Mouse (Mus musculus): ENCODE measurements around the gene Dusp23. TPM values are rescaled to one million over a fixed set of nuclear protein-coding genes. Genes with fewer than 3 reads are reported as not detected.

Dusp23 gene
- polyA plus RNA-seq (2015; fragmentation: Nextera tagmentation; extraction: Ambion mirVana): 5.3 and 5.7 TPM in 2 replicates

DNA sequence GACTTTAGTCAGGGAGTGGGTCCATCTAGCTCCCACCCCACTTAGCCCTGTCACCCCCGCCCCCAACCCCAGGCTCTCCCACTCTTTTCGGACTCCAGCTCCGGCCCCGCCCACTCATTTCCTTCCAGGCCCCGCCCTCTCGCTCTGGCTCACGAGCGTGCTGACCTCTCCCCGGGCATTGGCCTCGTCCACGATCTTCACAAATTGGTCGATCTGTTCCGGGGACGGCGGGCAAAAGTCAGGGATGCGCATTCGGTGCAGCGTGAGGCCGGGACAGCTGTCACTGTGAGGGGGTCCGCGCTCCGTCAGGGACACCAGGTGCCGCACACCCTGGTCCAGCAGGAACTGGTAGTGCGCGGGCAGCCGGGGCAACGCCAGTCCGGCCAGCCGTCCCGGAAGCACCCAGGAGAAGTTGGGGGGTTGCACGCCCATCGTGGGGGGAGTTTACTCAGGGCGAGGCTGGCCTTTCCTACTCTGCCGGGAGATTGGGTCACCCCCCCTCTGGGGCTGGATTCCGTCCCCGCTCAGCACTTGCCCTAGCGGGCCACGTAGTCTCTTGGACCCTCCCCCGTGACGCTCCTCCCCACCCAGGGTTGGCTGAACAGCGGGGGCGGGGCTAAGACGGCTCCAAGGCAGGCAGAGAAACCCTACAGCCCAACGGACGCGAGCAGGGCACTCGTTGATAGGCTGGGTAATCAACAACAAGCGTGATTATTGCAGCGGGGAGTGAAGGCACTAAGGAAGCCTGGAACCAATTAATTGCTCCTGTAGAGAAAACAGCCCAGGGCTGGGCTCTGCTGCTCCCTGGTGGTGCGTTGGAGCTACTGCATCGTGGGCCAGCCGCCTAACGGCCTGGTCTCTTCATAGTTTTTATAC lies at the start of gene Dusp23:
Gene Dusp23, minus strand, starts transcription at position 512 of the 876 bp plus-strand sequence.
- peak; percentile 95 for ATAC-seq (ENCODE audit: insufficient read depth)
- H3K4me2 ChIP-seq: peak within 1 kb of the TSS; percentile 88
- H3K36me3 ChIP-seq (replicated peaks): no peaks in the 10 kb centered on the region
- peak within 1 kb of the TSS; percentile 56; the same call in 1 of the 2 replicates for H3K9ac ChIP-seq
- H3K27me3 ChIP-seq: no peaks in the 10 kb centered on the region
- no peaks in the 10 kb centered on the region for H3K9me3 ChIP-seq (replicated peaks)
- H3K4me3 ChIP-seq (replicated peaks): peak within 1 kb of the TSS; percentile 66
- WGBS (ENCODE audit: insufficient replicate concordance): under 1% methylated on average over 53 of the region's 53 CpGs
- H3K27ac ChIP-seq (replicated peaks): peak within 1 kb of the TSS; percentile 86
- peaks cover 17% of the 10 kb centered on the region; the same call in 1 of the 2 replicates for H3K4me1 ChIP-seq (replicated peaks)

DNA sequence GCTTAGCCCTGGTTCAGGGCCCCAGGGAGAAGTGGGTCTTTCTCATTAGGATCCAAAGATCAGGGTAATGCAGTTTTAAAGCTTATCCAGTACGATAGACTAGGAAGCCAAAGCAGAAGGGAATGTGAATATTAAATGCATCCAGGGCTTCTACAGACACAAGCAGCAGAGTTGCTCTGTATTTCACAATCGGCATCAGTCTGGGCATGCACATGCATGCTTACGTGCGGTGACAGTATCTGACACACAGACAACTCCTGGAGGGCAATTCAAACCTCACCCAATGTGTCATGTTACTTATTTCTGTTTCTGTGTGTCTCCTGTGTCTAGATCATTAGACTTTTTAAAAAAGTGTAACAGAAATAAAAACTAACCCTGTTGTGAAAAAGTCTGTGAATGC lies 48.0 kb upstream of the Dusp23 start:
- Histone ChIP-seq H3K9ac (no peak overlapping the region), H3K27ac (replicated peaks) (no peak overlapping the region), H3K4me1 (replicated peaks) (no peaks in the 10 kb centered on the region), H3K27me3 (no peaks in the 10 kb centered on the region), H3K4me3 (replicated peaks) (no peak overlapping the region), H3K36me3 (replicated peaks) (no peaks in the 10 kb centered on the region), H3K4me2 (no peak overlapping the region), H3K9me3 (replicated peaks) (no peaks in the 10 kb centered on the region)
- WGBS (ENCODE audit: insufficient replicate concordance): 67% methylated on average over 4 of the region's 4 CpGs
- ATAC-seq (ENCODE audit: insufficient read depth): no peak

DNA sequence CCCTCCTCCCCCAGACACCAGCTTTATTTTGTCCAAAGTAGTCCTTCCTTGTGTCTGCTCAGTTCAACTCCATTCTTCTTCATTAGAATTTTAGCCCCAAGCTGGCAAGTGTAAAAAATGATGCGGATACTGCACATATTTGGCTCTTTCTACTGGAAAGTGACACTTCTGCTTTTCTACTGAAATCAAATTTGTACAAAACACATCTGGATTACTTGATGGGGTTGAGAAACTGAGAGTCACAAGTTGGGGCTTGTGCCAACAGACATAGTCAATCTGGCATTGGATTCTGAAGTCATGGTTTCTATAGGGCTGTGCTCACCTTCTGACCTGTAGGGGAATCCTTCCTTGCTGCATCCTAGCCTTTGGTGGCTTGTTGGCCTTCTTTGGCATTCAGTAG lies 38.0 kb upstream of the Dusp23 start:
- Histone ChIP-seq H3K27me3 (no peaks in the 10 kb centered on the region), H3K36me3 (replicated peaks) (no peaks in the 10 kb centered on the region), H3K9ac (no peak overlapping the region), H3K9me3 (replicated peaks) (no peaks in the 10 kb centered on the region), H3K4me3 (replicated peaks) (no peak overlapping the region), H3K4me2 (no peak overlapping the region), H3K27ac (replicated peaks) (no peak overlapping the region), H3K4me1 (replicated peaks) (no peaks in the 10 kb centered on the region)
- no peak for ATAC-seq (ENCODE audit: insufficient read depth)
- 63% methylated on average over 1 of the region's 1 CpGs for WGBS (ENCODE audit: insufficient replicate concordance)

DNA sequence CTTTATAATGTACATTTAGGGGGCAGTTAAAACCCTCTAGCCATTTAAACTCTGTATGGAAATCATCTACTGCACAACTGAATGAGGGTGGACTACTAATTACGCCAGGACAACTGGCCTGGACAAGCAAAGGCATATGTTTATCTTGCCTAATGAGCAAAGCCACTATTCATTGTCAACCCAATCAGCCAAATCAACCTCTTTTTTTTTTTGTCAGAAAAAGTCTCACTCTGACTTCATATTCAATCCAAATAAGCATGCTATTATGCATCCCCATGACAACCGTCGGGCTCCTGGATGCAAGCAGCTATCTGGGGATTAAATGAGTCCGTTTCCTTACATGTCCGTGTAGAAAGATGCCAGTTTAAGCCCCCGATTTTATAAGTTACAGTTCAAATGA lies 34.8 kb upstream of the Dusp23 start:
- no peak for ATAC-seq (ENCODE audit: insufficient read depth)
- Histone ChIP-seq H3K9me3 (replicated peaks) (no peaks in the 10 kb centered on the region), H3K27ac (replicated peaks) (no peak overlapping the region), H3K4me2 (no peak overlapping the region), H3K4me1 (replicated peaks) (no peaks in the 10 kb centered on the region), H3K9ac (no peak overlapping the region), H3K36me3 (replicated peaks) (no peaks in the 10 kb centered on the region), H3K27me3 (no peaks in the 10 kb centered on the region), H3K4me3 (replicated peaks) (no peak overlapping the region)
- WGBS (ENCODE audit: insufficient replicate concordance): 62% methylated on average over 6 of the region's 6 CpGs

DNA sequence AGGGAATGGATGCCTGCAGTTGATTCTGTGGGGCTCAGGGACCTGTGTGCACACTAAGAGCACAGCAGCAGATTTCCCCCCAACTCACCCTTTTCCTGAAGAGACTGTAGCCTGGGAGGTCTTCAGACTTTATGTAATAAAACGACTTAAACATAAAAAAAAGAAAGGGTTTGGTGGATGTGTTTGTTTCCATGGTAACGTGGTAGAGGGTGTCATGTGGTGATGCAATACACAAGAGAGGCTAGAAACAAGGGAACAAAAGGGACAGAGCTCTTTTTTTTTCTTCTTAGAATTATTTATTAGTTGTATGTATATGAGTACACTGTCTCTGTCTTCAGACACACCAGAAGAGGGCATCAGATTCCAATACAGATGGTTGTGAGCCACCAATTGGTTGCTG lies 32.7 kb upstream of the Dusp23 start:
- H3K9me3 ChIP-seq (replicated peaks): no peaks in the 10 kb centered on the region
- no peaks in the 10 kb centered on the region for H3K27me3 ChIP-seq
- no peak overlapping the region for H3K27ac ChIP-seq (replicated peaks)
- H3K4me1 ChIP-seq (replicated peaks): no peaks in the 10 kb centered on the region
- no peak overlapping the region for H3K4me3 ChIP-seq (replicated peaks)
- ATAC-seq (ENCODE audit: insufficient read depth): no peak
- H3K9ac ChIP-seq: no peak overlapping the region
- 48% methylated on average over 2 of the region's 2 CpGs for WGBS (ENCODE audit: insufficient replicate concordance)
- H3K36me3 ChIP-seq (replicated peaks): no peaks in the 10 kb centered on the region
- no peak overlapping the region for H3K4me2 ChIP-seq

DNA sequence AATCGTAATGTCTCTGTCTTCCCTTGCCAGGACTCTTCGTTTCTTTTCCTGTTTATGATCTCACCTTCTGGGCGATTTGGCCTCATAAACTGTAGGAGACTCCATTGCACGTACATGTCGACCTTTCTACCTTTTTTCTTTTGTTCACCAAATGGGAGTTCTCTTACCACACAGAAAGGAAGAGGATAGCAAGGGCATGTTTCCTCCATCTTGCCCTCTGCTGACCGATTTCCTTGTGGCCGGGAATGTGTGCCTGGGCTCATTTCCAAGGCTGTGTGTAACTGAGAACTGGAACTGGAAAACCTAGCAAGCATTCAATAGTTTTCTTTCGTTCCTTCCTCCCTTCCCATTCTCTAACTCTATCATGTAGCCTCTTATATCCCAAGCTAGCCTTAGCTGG lies 26.9 kb upstream of the Dusp23 start:
- H3K9ac ChIP-seq: no peak overlapping the region
- no peaks in the 10 kb centered on the region for H3K9me3 ChIP-seq (replicated peaks)
- ATAC-seq (ENCODE audit: insufficient read depth): no peak
- no peak overlapping the region for H3K4me2 ChIP-seq
- 55% methylated on average over 8 of the region's 8 CpGs for WGBS (ENCODE audit: insufficient replicate concordance)
- H3K4me1 ChIP-seq (replicated peaks): no peaks in the 10 kb centered on the region
- no peak overlapping the region for H3K27ac ChIP-seq (replicated peaks)
- H3K27me3 ChIP-seq: no peaks in the 10 kb centered on the region
- H3K4me3 ChIP-seq (replicated peaks): no peak overlapping the region
- no peaks in the 10 kb centered on the region for H3K36me3 ChIP-seq (replicated peaks)

DNA sequence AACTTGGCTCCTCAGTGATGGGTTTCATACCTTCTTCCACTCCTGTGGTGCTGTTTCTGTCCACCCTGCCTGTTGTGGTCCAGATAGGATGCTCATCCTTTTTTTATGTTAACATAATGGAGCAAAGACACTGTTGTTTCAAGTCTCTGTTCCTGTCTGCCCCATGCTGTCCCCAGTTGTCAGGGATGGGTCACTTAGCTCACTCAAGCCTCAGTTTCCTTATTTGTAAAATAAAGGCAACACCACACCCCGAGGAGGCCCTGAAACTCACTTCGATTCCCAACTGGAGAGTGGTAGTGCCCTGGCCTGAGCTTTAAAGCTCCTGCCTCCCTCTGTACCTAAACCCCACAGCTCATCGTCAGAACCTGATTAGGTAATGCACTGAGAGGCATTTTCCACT lies 24.5 kb upstream of the Dusp23 start:
- Histone ChIP-seq H3K9me3 (replicated peaks) (no peaks in the 10 kb centered on the region), H3K4me2 (no peak overlapping the region), H3K9ac (no peak overlapping the region), H3K27ac (replicated peaks) (no peak overlapping the region), H3K4me1 (replicated peaks) (no peaks in the 10 kb centered on the region), H3K4me3 (replicated peaks) (no peak overlapping the region), H3K36me3 (replicated peaks) (no peaks in the 10 kb centered on the region), H3K27me3 (no peaks in the 10 kb centered on the region)
- ATAC-seq (ENCODE audit: insufficient read depth): no peak
- 61% methylated on average over 3 of the region's 3 CpGs for WGBS (ENCODE audit: insufficient replicate concordance)

DNA sequence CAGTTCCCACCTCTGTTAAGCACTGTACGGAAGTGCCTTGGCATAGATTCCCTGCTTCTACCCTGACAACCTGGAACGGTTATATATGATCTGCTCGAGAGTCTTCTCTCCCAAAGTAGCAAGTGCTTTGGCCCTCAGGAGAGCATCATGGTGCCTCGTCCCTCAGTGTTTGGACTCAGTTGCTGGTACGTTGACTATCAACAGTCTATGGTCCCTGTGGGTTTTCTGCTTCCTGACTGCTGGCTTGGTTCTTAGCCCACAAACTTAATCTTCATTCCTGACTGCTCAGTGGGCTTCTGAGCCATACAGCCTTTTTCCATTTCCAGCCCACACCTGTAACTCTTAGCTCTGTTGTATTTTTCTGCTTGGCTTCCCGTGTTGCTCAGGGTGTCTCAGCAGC lies 21.1 kb upstream of the Dusp23 start:
- H3K9me3 ChIP-seq (replicated peaks): no peaks in the 10 kb centered on the region
- H3K9ac ChIP-seq: no peak overlapping the region
- no peak overlapping the region for H3K27ac ChIP-seq (replicated peaks)
- 47% methylated on average over 6 of the region's 6 CpGs for WGBS (ENCODE audit: insufficient replicate concordance)
- H3K27me3 ChIP-seq: no peaks in the 10 kb centered on the region
- H3K4me1 ChIP-seq (replicated peaks): peaks cover 3% of the 10 kb centered on the region; the same call in 1 of the 2 replicates
- H3K36me3 ChIP-seq (replicated peaks): no peaks in the 10 kb centered on the region
- H3K4me2 ChIP-seq: no peak overlapping the region
- no peak overlapping the region for H3K4me3 ChIP-seq (replicated peaks)
- no peak for ATAC-seq (ENCODE audit: insufficient read depth)

DNA sequence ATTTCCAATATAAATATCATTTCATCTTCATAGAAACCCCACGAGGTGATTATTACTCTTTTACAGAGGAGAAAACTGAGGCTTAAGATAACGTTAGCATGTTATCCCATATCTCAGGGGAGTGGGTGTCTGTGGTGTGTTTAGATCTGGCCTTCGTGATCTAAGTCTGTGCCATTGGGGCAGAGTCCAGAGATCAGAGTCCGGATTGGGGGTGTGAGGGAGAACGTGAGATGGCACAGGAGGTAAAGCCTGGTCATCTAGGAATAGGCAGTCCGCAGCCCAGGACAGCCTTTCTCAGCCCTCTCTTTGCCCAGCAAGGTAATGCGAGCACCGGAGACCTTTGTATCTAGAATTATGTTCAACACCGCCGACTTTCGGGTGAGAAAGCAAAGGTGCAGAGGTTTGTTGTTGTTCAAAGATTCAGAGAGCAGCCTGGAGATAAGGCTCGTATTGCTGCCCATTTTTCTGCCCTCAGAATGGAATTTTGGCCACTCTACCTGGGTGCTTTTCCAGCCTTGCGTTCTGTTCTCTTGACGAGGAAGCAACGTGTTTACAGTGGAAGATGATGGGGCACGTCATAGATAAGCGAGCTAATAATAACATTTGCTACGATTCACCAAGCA lies 19.4 kb upstream of the Dusp23 start:
- Histone ChIP-seq H3K9me3 (replicated peaks) (no peaks in the 10 kb centered on the region), H3K36me3 (replicated peaks) (no peaks in the 10 kb centered on the region), H3K27ac (replicated peaks) (peak overlapping the region; percentile 20; the same call in 1 of the 2 replicates), H3K4me3 (replicated peaks) (no peak overlapping the region), H3K4me2 (peak overlapping the region; percentile 13), H3K27me3 (no peaks in the 10 kb centered on the region), H3K9ac (no peak overlapping the region), H3K4me1 (replicated peaks) (peaks cover 3% of the 10 kb centered on the region; the same call in 1 of the 2 replicates)
- peak; percentile 63 for ATAC-seq (ENCODE audit: insufficient read depth)
- WGBS (ENCODE audit: insufficient replicate concordance): 55% methylated on average over 18 of the region's 18 CpGs

DNA sequence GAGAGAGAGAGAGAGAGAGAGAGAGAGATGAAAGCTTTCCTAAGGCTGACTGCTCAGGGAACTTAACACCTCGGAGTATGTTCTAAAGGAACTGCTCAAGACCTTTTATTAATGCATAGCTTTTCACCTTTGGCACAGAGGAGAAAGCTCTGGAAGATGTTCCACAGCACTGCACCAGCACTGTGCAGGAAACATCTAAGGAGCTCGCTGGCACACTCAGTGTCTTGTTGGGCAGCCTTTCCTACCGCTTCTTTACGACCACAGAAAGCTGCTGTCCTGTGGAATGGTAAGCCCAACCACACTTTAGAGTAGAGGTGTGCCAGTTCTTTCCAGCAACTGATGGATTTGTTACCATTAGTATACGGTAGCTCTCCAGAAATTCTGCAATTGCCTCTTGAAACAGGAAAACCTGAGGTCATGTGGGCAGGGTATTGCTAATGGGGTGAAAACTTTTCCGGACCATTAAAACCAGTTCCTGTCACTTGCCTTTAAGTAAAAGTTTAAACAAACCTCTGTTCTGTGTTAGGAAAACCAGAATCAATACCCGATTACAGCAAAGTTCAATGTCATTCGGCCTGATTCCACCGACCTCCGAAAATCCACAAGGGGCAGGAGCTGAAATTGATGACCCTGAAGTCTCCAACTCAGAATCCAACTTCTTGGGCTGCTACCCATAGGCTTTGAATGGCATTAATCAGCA lies 18.7 kb upstream of the Dusp23 start:
- peaks cover 3% of the 10 kb centered on the region; the same call in 1 of the 2 replicates for H3K4me1 ChIP-seq (replicated peaks)
- H3K4me3 ChIP-seq (replicated peaks): no peak overlapping the region
- H3K27me3 ChIP-seq: no peaks in the 10 kb centered on the region
- H3K9ac ChIP-seq: no peak overlapping the region
- no peaks in the 10 kb centered on the region for H3K9me3 ChIP-seq (replicated peaks)
- no peak; the same call in 1 of the 2 replicates for ATAC-seq (ENCODE audit: insufficient read depth)
- no peak overlapping the region for H3K4me2 ChIP-seq
- WGBS (ENCODE audit: insufficient replicate concordance): 51% methylated on average over 10 of the region's 10 CpGs
- H3K27ac ChIP-seq (replicated peaks): peak overlapping the region; percentile 20; the same call in 1 of the 2 replicates
- H3K36me3 ChIP-seq (replicated peaks): no peaks in the 10 kb centered on the region

Data from liver, embryonic 15.5 days (tissue).